Mouse (Mus musculus) kidney, postnatal 0 days (tissue): ENCODE measurements at regions not wholly inside any gene's neighbourhood (a gene's known extent, or its start where the extent isn't known, plus 50 kb on each side); places are given as distances from the start of the nearest gene placed in this dataset.

ENCODE experiments used
- ATAC-seq: fragments of 200-750 bp; cut with Nextera tagmentation; replicated peaks from 2 replicates; pipeline ENCODE4 v1.8.0; 2017; ENCODE audit warnings: low read depth, moderate number of reproducible peaks, moderate TSS enrichment, moderate library complexity; ENCODE audit not compliant: low FRiP score
- DNase-seq: peaks from one replicate; pipeline ENCODE4 v3.0.0-alpha.2; 2016; ENCODE audit warnings: low spot score
- H3K27ac ChIP-seq: fragments of 300-500 bp; sonication (generic); 2 replicates; pipeline ENCODE4 v1.5.1; 2014; ENCODE audit warnings: mild to moderate bottlenecking
- H3K27me3 ChIP-seq: fragments of 300-500 bp; sonication (generic); 2 replicates; pipeline ENCODE4 v1.6.1; 2014; ENCODE audit warnings: low read length, mixed read lengths; ENCODE audit not compliant: insufficient read depth
- H3K36me3 ChIP-seq: fragments of 300-500 bp; sonication (generic); 2 replicates; pipeline ENCODE4 v1.6.1; 2014; ENCODE audit warnings: low read length, mixed read lengths; ENCODE audit not compliant: insufficient read depth
- H3K4me1 ChIP-seq: fragments of 300-500 bp; sonication (generic); replicated peaks from 2 replicates; pipeline ENCODE4 v1.6.1; 2014; ENCODE audit warnings: antibody characterized with exemption, low read length, mixed read lengths; ENCODE audit not compliant: insufficient read depth
- H3K4me2 ChIP-seq: fragments of 300-500 bp; sonication (generic); 2 replicates; pipeline ENCODE4 v1.6.1; 2014; ENCODE audit warnings: mild to moderate bottlenecking, low read length, moderate library complexity, mixed read lengths
- H3K4me3 ChIP-seq: fragments of 300-500 bp; sonication (generic); replicated peaks from 2 replicates; pipeline ENCODE4 v1.5.1; 2014; ENCODE audit warnings: low read depth, low read length
- H3K9ac ChIP-seq: fragments of 300-500 bp; sonication (generic); 2 replicates; pipeline ENCODE4 v1.6.1; 2014; ENCODE audit warnings: low read depth, low read length
- H3K9me3 ChIP-seq: fragments of 300-500 bp; sonication (generic); replicated peaks from 2 replicates; pipeline ENCODE4 v1.6.1; 2016; ENCODE audit warnings: low read length, inconsistent platforms, mixed read lengths
- CTCF ChIP-seq: IDR thresholded peaks from 2 replicates; pipeline ENCODE4 v1.5.1; 2016; ENCODE audit warnings: antibody characterized with exemption, low read depth, mild to moderate bottlenecking, moderate library complexity
- WGBS: fragments of 180-500 bp; shearing (Covaris S2); extraction: QIAGEN DNeasy Blood & Tissue Kit; methylation state at CpG from one replicate; pipeline ENCODE4 v1.1.7; 2014; 5-methylcytosine and 5-hydroxymethylcytosine counted together

DNA sequence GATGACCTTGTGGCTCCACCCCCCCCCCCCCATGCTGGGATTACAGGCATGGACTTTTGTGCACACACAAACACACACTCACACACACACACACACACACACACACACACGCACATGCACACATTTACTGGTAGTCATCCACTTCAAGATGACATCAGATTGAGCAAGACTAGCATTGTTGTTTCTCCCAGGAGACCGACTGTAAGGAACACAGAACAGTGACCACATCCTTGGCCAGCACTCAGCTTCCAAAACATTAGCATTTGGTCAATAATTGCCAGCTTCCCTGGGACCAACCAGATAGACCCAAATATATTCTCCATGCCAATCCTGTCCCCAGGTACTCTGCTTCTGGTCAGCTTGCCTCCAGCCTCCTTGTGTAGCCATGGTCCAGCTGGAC is 98.2 kb upstream of the Fut8 start:
- Histone ChIP-seq H3K27ac (no peak overlapping the region), H3K9me3 (no peaks in the 10 kb centered on the region), H3K4me3 (no peak overlapping the region), H3K4me1 (no peaks in the 10 kb centered on the region), H3K4me2 (no peak overlapping the region), H3K27me3 (no peaks in the 10 kb centered on the region), H3K36me3 (no peaks in the 10 kb centered on the region), H3K9ac (no peak overlapping the region)
- 69% methylated on average over 2 of the region's 2 CpGs for WGBS
- DNase-seq, result peak; percentile 18
- no peak for ATAC-seq
- no peak for TF ChIP-seq CTCF

DNA sequence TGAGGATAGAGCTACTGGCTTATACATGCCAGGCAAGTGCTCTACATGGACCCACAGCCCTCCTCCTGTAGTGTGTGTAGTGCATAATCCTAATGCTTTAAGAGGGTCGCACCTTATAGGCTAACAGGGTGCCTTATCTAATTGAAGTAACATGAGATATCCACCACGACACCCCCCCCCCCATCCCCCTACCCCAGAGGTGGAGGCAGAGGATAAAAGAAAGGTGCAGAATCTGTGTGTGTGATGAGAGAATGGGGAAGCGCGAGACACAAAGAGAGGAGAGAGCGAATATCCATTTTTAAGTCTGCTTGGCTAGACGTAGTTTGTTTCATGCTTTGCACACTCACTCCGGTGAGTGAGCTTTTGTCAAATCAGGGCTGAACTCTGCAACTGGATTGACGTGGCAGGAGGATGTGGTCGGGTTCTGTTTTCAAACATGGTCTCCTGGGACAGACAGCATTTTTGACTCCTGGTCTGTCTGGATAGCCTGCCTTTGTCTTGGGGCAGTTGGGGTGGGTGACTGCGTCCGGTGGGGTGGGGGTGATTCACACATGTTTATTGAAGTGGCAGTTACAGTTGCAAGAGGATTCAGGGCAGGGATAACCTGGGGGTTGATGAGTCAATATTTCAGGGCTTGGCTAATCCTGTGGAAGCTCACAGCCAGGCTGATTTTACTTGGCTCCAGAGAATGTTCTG is 99.3 kb upstream of the Fut8 start:
- no peak for ATAC-seq
- 82% methylated on average over 11 of the region's 11 CpGs for WGBS

DNA sequence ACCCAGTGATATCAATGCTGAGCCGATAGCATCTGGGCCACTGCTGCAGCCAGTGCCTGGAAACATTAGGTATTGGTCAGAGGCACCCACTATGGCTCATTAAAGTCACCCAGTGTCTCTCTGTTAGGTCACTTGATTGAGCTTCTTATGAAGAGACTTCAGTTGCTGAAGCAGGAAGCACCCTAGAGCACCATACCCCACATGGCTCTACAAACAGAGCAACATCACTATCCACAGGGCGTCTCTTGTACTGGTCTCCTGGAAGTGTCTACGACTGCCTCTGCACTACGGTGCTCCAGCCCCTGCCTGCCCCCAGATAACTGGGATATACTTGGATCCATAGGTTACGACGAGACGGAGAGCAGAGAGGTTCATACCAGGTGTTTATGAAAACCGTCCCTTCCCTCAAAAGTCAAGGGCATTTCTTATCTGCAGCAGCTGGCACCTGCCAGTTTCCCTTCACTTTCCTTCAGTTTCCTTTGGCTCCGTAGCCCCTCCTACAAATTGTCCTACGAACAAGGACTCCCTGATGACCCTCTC is 100.6 kb upstream of the Fut8 start:
- Histone ChIP-seq H3K27me3 (no peaks in the 10 kb centered on the region), H3K4me3 (no peak overlapping the region), H3K4me2 (no peak overlapping the region), H3K9ac (no peak overlapping the region), H3K36me3 (no peaks in the 10 kb centered on the region), H3K9me3 (no peaks in the 10 kb centered on the region), H3K4me1 (no peaks in the 10 kb centered on the region), H3K27ac (no peak overlapping the region)
- 92% methylated on average over 10 of the region's 10 CpGs for WGBS
- DNase-seq, result no peak
- ATAC-seq, result no peak
- TF ChIP-seq CTCF, result no peak

More for the DNA sequence above, 99.3 kb upstream of the Fut8 start:
- no peak overlapping the region for H3K9ac ChIP-seq
- H3K27ac ChIP-seq, result no peak overlapping the region
- H3K4me2 ChIP-seq, result no peak overlapping the region
- H3K36me3 ChIP-seq, result no peaks in the 10 kb centered on the region
- H3K27me3 ChIP-seq, result no peaks in the 10 kb centered on the region
- no peaks in the 10 kb centered on the region for H3K4me1 ChIP-seq
- no peak for DNase-seq
- no peak overlapping the region for H3K4me3 ChIP-seq
- no peaks in the 10 kb centered on the region for H3K9me3 ChIP-seq
- TF ChIP-seq CTCF, result no peak

- no peak for ATAC-seq
- WGBS, result 91% methylated on average over 6 of the region's 6 CpGs
- no peaks in the 10 kb centered on the region for H3K27me3 ChIP-seq
- no peak for TF ChIP-seq CTCF
- no peak overlapping the region for H3K4me2 ChIP-seq
- no peak for DNase-seq
- H3K27ac ChIP-seq, result no peak overlapping the region
- H3K9me3 ChIP-seq, result no peaks in the 10 kb centered on the region
- no peaks in the 10 kb centered on the region for H3K36me3 ChIP-seq
- H3K4me1 ChIP-seq, result no peaks in the 10 kb centered on the region
- H3K9ac ChIP-seq, result no peak overlapping the region
- no peak overlapping the region for H3K4me3 ChIP-seq
Measured at GRCm38 (mm10) chr12:77135661-77136060, 102.3 kb upstream of the Fut8 start.

DNA sequence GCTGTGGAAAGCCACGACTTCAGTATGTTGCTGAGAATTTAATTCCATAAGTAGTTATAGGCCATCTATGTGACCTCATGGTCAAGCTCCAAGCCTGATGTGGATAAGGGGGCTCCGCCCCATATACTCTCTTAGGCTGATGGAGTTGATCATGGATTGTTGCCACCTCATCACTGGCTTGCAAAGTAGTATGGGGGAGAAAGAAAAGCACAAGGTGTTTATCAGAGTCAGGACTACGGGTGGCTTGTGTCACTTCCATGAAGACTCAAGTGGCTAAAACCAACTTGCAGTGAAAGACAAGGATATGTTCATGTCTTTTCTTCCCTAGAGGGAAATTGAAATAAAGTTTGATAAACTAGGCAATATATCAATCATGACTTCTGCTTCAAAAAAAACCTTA is 102.9 kb upstream of the Fut8 start:
- H3K4me1 ChIP-seq, result no peaks in the 10 kb centered on the region
- 88% methylated on average over 3 of the region's 3 CpGs for WGBS
- H3K27ac ChIP-seq, result no peak overlapping the region
- no peaks in the 10 kb centered on the region for H3K9me3 ChIP-seq
- no peaks in the 10 kb centered on the region for H3K27me3 ChIP-seq
- H3K36me3 ChIP-seq, result no peaks in the 10 kb centered on the region
- no peak for TF ChIP-seq CTCF
- no peak overlapping the region for H3K4me2 ChIP-seq
- no peak overlapping the region for H3K9ac ChIP-seq
- H3K4me3 ChIP-seq, result no peak overlapping the region
- DNase-seq (no peak), ATAC-seq (no peak)

- Histone ChIP-seq H3K4me2 (no peak overlapping the region), H3K27ac (no peak overlapping the region), H3K4me3 (no peak overlapping the region), H3K9me3 (no peaks in the 10 kb centered on the region), H3K9ac (no peak overlapping the region), H3K27me3 (no peaks in the 10 kb centered on the region), H3K36me3 (no peaks in the 10 kb centered on the region), H3K4me1 (no peaks in the 10 kb centered on the region)
- DNase-seq, result no peak
- TF ChIP-seq CTCF, result no peak
- WGBS, result 73% methylated on average over 9 of the region's 9 CpGs
- no peak for ATAC-seq
Measured at GRCm38 (mm10) chr12:77134306-77135010, 103.5 kb upstream of the Fut8 start.
